Mouse (Mus musculus) CH12.LX (cell line): ENCODE results near the gene Rnf126.

Source experiments
- CHD2 ChIP-seq: IDR thresholded peaks from 2 replicates; pipeline ENCODE4 v1.6.1; 2011; ENCODE audit warnings: low read length, improper control_type of control experiment
- CTCF ChIP-seq, 2 experiments: IDR thresholded peaks in 1 of 2; conservative IDR thresholded peaks in 1 of 2; 2 replicates each; pipeline ENCODE4 v1.5.1; 2011 to 2012; ENCODE audit warnings: low read depth in 2 of 2, low read length in 2 of 2, improper control_type of control experiment in 1 of 2, inconsistent platforms in 1 of 2, mild to moderate bottlenecking in 1 of 2, moderate library complexity in 1 of 2
- HCFC1 ChIP-seq: IDR thresholded peaks from 2 replicates; pipeline ENCODE4 v1.6.1; 2012; ENCODE audit warnings: low read depth, mild to moderate bottlenecking, inconsistent platforms, low read length, improper control_type of control experiment
- MXI1 ChIP-seq: IDR thresholded peaks from 2 replicates; pipeline ENCODE4 v1.6.1; 2011; ENCODE audit warnings: mild to moderate bottlenecking, low read depth, low read length, improper control_type of control experiment
- MYC ChIP-seq: IDR thresholded peaks from 2 replicates; pipeline ENCODE4 v1.6.1; 2011; ENCODE audit warnings: low read depth, mild to moderate bottlenecking, improper control_type of control experiment, low read length
- POLR2A ChIP-seq: IDR thresholded peaks from 2 replicates; pipeline ENCODE4 v1.6.1; 2011; ENCODE audit warnings: low read depth, mild to moderate bottlenecking, improper control_type of control experiment, low read length
- ZMIZ1 ChIP-seq: IDR thresholded peaks from 2 replicates; pipeline ENCODE4 v1.6.1; 2012; ENCODE audit warnings: low read depth, mild to moderate bottlenecking, inconsistent platforms, low read length, improper control_type of control experiment

- TF ChIP-seq CTCF (conservative IDR thresholded peaks at IDR 0.05 in 1 of 2, IDR thresholded peaks at IDR 0.05 in 1 of 2; ENCODE audit: low read depth in 2 of 2, low read length in 2 of 2) (no peak), MXI1 (no peak), CHD2 (no peak), MYC (no peak), ZMIZ1 (no peak), HCFC1 (no peak), POLR2A (no peak)
Observed at GRCm38 (mm10) chr10:79807826-79808225, 41.1 kb upstream of the Rnf126 start.
